Mouse (Mus musculus) myocyte (in vitro differentiated cells): ENCODE data around the gene D030056L22Rik.

Experiments
- MAX ChIP-seq: IDR thresholded peaks from one replicate; pipeline ENCODE4 v1.6.1; 2011; ENCODE audit warnings: low read depth, mild to moderate bottlenecking, control low read depth
- MYOD1 ChIP-seq, 3 experiments: IDR thresholded peaks; one replicate each; pipeline ENCODE4 v1.6.1; 2011; ENCODE audit warnings: control low read depth in 2 of 3, low read depth in 2 of 3, mild to moderate bottlenecking in 2 of 3, moderate library complexity in 1 of 3; ENCODE audit not compliant: insufficient read length in 2 of 3, control insufficient read depth in 1 of 3
- MYOG ChIP-seq, 3 experiments: IDR thresholded peaks; one replicate each; pipeline ENCODE4 v1.6.1; 2011; ENCODE audit warnings: control low read depth in 2 of 3, low read depth in 2 of 3, mild to moderate bottlenecking in 2 of 3; ENCODE audit not compliant: insufficient read length in 2 of 3, control insufficient read depth in 1 of 3, insufficient read depth in 1 of 3
- POLR2A ChIP-seq: IDR thresholded peaks from one replicate; pipeline ENCODE4 v1.6.1; 2011; ENCODE audit warnings: low read depth, mild to moderate bottlenecking, control low read depth, moderate library complexity; ENCODE audit not compliant: insufficient read length
- POLR2AphosphoS2 ChIP-seq: IDR thresholded peaks from one replicate; pipeline ENCODE4 v1.6.1; 2011; ENCODE audit warnings: low read depth, control low read depth; ENCODE audit not compliant: insufficient read length
- SRF ChIP-seq: IDR thresholded peaks from one replicate; pipeline ENCODE4 v1.6.1; 2011; ENCODE audit warnings: low read depth; ENCODE audit not compliant: control insufficient read depth, insufficient read length
- TCF12 ChIP-seq: IDR thresholded peaks from one replicate; pipeline ENCODE4 v1.6.1; 2011; ENCODE audit warnings: mild to moderate bottlenecking, control low read depth; ENCODE audit not compliant: poor library complexity, insufficient read depth, severe bottlenecking
- TCF3 ChIP-seq: IDR thresholded peaks from one replicate; pipeline ENCODE4 v1.6.1; 2011; ENCODE audit warnings: low read depth, control low read depth; ENCODE audit not compliant: insufficient read length
- USF1 ChIP-seq: IDR thresholded peaks from one replicate; pipeline ENCODE4 v1.6.1; 2011; ENCODE audit warnings: low read depth, mild to moderate bottlenecking, control low read depth, moderate library complexity

DNA sequence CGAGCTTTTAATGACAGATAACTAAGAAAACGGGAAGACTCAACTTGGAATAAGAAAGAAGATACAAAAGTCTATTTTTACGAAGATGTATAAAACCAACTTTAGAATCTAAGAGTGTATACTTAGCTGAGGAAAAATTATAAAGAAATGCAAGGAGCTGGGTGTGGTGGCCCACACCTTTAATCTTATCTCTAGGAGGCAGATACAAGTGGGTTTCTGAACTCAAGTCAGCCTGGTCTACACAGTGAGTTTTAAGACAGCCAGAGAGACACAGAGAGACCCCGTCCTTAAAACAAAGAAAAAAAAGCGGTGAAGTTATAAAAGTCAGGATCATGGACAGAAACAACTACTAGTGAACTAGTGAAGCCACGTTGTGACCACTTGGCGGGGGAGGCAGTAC, 26.2 kb downstream of the D030056L22Rik start:
- TF ChIP-seq POLR2A = no peak
- no peak for TF ChIP-seq MYOD1 (IDR thresholded peaks at IDR 0.05; ENCODE audit: control insufficient read depth in 1 of 3, insufficient read length in 2 of 3, low read depth in 2 of 3)
- TF ChIP-seq MAX = no peak
- TF ChIP-seq USF1 = no peak
- no peak for TF ChIP-seq SRF
- no peak for TF ChIP-seq POLR2AphosphoS2
- TF ChIP-seq TCF3 = no peak
- no peak for TF ChIP-seq TCF12
- TF ChIP-seq MYOG (IDR thresholded peaks at IDR 0.05; ENCODE audit: control insufficient read depth in 1 of 3, insufficient read depth in 1 of 3, insufficient read length in 2 of 3, low read depth in 2 of 3) = no peak
